Comparison of ENCODE assay signal across 8 mouse cellular contexts in genomic region chr6:87277527-87277926, GRCm38 (mm10). TPM values are rescaled to one million over a fixed set of nuclear protein-coding genes. Genes with fewer than 3 reads are reported as not detected.
DNase-seq lines count a peak whose midpoint lies in the region; ATAC-seq and TF ChIP-seq lines count a peak whose summit lies in the region.

No protein-coding gene starts in this region.

- peaks cover 14% of the 10 kb centered on the region for H3K4me1 ChIP-seq in forebrain, embryonic 16.5 days (replicated peaks; ENCODE audit: control insufficient read depth, insufficient read depth, low read length)
- H3K4me1 ChIP-seq in kidney, adult 2 months (ENCODE audit: control insufficient read depth, insufficient read depth, low read length), result no peaks in the 10 kb centered on the region

- intact Hi-C loops in gastrocnemius, adult 2 months (cut with DNase I), result no loop called here

- H3K9ac ChIP-seq in forebrain, embryonic 16.5 days (replicated peaks; ENCODE audit: low read depth, low read length), result no peak overlapping the region

- H3K4me3 ChIP-seq in gastrocnemius, adult 2 months, result no peak overlapping the region
- H3K4me3 ChIP-seq in forebrain, embryonic 16.5 days (replicated peaks; ENCODE audit: low read length), result no peak overlapping the region
- H3K4me3 ChIP-seq in kidney, adult 2 months (ENCODE audit: insufficient read depth, low read depth, low read length), result no peak overlapping the region

- DNase-seq in gastrocnemius, adult 2 months, result peak; percentile 51
- DNase-seq in gastrocnemius, postnatal 25 days, result no peak
- peak; percentile 87 for DNase-seq in Muller cell, postnatal 12 days (ENCODE audit: inconsistent ontology term)
- peak; percentile 36 for DNase-seq in kidney, adult 2 months
- peak; percentile 76 for DNase-seq in lung, postnatal 14 days
- DNase-seq in yolk sac, embryonic 10.5 days (ENCODE audit: low spot score), result peak; percentile 24
- no peak for DNase-seq in frontal cortex, postnatal 36 days (ENCODE audit: low spot score in 2 of 2)

- 11% methylated on average over 3 of the region's 3 CpGs for WGBS in forebrain, embryonic 16.5 days
- WGBS in kidney, adult 2 months, result 17% methylated on average over 3 of the region's 3 CpGs

- H3K9me3 ChIP-seq in forebrain, embryonic 16.5 days (ENCODE audit: control insufficient read depth, low read length), result peaks cover 3% of the 10 kb centered on the region; the same call in 1 of the 2 replicates

- peak overlapping the region; percentile 43 for H3K27ac ChIP-seq in gastrocnemius, adult 2 months
- H3K27ac ChIP-seq in forebrain, embryonic 16.5 days (ENCODE audit: low read length), result no peak overlapping the region
- no peak overlapping the region for H3K27ac ChIP-seq in kidney, adult 2 months (ENCODE audit: insufficient read depth, low read depth, low read length)

- TF ChIP-seq POLR2A in kidney, adult 2 months (IDR thresholded peaks at IDR 0.05; ENCODE audit: low read depth, low read length), result no peak

- no peaks in the 10 kb centered on the region for H3K36me3 ChIP-seq in forebrain, embryonic 16.5 days (ENCODE audit: control insufficient read depth, insufficient read depth)
- H3K36me3 ChIP-seq in kidney, adult 2 months (ENCODE audit: control insufficient read depth, insufficient read depth, low read length), result no peaks in the 10 kb centered on the region

- H3K4me2 ChIP-seq in forebrain, embryonic 16.5 days (ENCODE audit: low read length), result no peak overlapping the region

- TF ChIP-seq CTCF in gastrocnemius, adult 2 months (IDR thresholded peaks at IDR 0.05), result no peak
- TF ChIP-seq CTCF in kidney, adult 2 months (conservative IDR thresholded peaks at IDR 0.05; ENCODE audit: insufficient read depth, insufficient read length, low read depth, low read length), result no peak

- ATAC-seq in forebrain, embryonic 16.5 days, result 0 out of 2 replicates have a peak, but pooled peaks have one; percentile 40

- no peaks in the 10 kb centered on the region for H3K27me3 ChIP-seq in forebrain, embryonic 16.5 days (replicated peaks; ENCODE audit: control insufficient read depth, insufficient read depth, low read length)
- no peaks in the 10 kb centered on the region for H3K27me3 ChIP-seq in kidney, adult 2 months (replicated peaks; ENCODE audit: control insufficient read depth, insufficient read depth, low read length)

RNA-seq across cellular contexts. Expression of gene Antxr1, which starts 58.1 kb away (rescaled TPM):
- total RNA-seq in gastrocnemius, adult 2 months (2021), result 10 to 100 TPM in 1 of 2 experiments, 1 to 10 TPM in 1; 6.2 to 15.9 TPM
- 10 to 100 TPM; 11.6 to 13.0 TPM for total RNA-seq in gastrocnemius, postnatal 25 days (2021)
- 3.1 and 3.2 TPM in 2 replicates for polyA plus RNA-seq in forebrain, embryonic 16.5 days (2015; fragmentation: Nextera tagmentation; extraction: Ambion mirVana)
- 2.0 and 2.5 TPM in 2 replicates for polyA plus RNA-seq in kidney, adult 2 months (2012; rRNA removed)

Comparison
In these comparisons a context has a peak if more than half of its experiments do, and no peak if none do; other contexts are left out.
1. DNase-seq: peak in gastrocnemius, adult 2 months (single experiment), Muller cell, postnatal 12 days (single experiment), kidney, adult 2 months (single experiment), lung, postnatal 14 days (single experiment) and yolk sac, embryonic 10.5 days (single experiment); none in gastrocnemius, postnatal 25 days (single experiment) and frontal cortex, postnatal 36 days (0 of 2).